Mouse (Mus musculus): ENCODE measurements around the gene Ankle1. TPM values are rescaled to one million over a fixed set of nuclear protein-coding genes. Genes with fewer than 3 reads are reported as not detected.

Gene Ankle1
- polyA plus RNA-seq, 1 experiment, result 6.3 TPM

DNA sequence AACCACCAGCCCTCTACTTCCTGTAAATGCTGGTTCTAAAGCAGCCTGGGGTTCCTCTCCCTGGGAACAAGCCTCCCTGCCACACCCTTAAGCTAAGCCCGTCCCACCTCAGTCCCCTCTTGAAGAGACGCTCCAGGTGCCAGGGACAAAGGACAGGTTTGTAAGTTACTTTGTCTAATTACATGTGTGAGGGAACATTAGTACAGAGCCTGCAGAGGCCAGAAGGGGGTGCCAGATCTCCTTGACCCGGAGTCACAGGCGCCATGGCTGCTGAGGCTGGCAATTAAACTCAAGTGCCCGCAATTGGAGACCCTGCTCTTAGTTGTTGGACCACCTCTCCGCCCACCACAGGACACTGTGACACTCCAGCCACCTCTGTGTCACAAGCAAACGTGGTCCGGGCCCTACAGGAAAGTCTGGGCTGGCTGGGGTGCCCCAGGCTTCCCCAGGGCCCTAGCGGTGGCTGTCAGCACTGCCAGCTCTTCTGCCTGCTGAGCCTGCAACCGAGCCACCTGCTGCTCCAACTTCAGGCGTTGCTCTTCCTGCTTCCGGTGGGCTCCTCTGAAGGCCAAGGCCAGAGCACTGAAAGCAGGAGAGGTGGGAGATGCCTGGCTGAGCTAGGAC is 20.5 kb upstream of the Ankle1 start:
- peaks cover 13% of the 10 kb centered on the region for H3K79me2 ChIP-seq (ENCODE audit: control insufficient read depth, insufficient read depth)
- TF ChIP-seq MAX (IDR thresholded peaks at IDR 0.05) (no peak), CTCF (IDR thresholded peaks at IDR 0.05; ENCODE audit: control insufficient read depth, insufficient read depth, insufficient read length) (no peak), MYOD1 (IDR thresholded peaks at IDR 0.05; ENCODE audit: control insufficient read depth, insufficient read length, low read depth) (no peak), MYOG (IDR thresholded peaks at IDR 0.05; ENCODE audit: control insufficient read depth, extremely low read depth, insufficient read length) (no peak), CEBPB (IDR thresholded peaks at IDR 0.05; ENCODE audit: low read depth) (no peak), USF1 (IDR thresholded peaks at IDR 0.05; ENCODE audit: low read depth) (no peak)
- no peak overlapping the region for H3ac ChIP-seq (ENCODE audit: control insufficient read depth, insufficient read length, low read depth)
- no peak overlapping the region for H3K4me3 ChIP-seq (ENCODE audit: insufficient read depth, poor library complexity, severe bottlenecking)
- H3K79me3 ChIP-seq (ENCODE audit: low read depth), result peaks cover 6% of the 10 kb centered on the region
- no peaks in the 10 kb centered on the region for H3K36me3 ChIP-seq (ENCODE audit: control insufficient read depth, insufficient read depth)
- H3K27me3 ChIP-seq (ENCODE audit: control insufficient read depth, insufficient read depth, insufficient read length), result no peaks in the 10 kb centered on the region

DNA sequence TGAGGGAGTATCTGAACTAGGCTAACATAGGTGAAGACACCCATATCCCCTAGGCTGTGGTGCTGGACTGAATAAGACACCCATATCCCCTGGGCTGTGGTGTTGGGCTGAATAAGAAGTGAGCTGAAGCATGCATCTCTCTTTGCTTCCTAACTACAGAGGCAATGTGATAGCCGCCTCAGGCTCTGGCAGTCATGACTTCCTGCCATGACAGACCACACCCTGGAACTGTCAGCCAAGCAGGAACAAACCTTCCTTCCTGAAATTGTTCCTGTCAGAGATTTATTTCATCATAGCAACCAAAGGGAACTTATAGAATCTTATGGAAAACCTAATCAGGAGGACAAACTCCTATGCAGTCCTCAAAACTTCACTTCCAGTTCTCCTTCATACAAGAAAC is 17.5 kb upstream of the Ankle1 start:
- no peak overlapping the region for H3ac ChIP-seq (ENCODE audit: control insufficient read depth, insufficient read length, low read depth)
- H3K27me3 ChIP-seq (ENCODE audit: control insufficient read depth, insufficient read depth, insufficient read length), result no peaks in the 10 kb centered on the region
- no peaks in the 10 kb centered on the region for H3K79me2 ChIP-seq (ENCODE audit: control insufficient read depth, insufficient read depth)
- H3K79me3 ChIP-seq (ENCODE audit: low read depth), result no peaks in the 10 kb centered on the region
- H3K4me3 ChIP-seq (ENCODE audit: insufficient read depth, poor library complexity, severe bottlenecking), result no peak overlapping the region
- no peaks in the 10 kb centered on the region for H3K36me3 ChIP-seq (ENCODE audit: control insufficient read depth, insufficient read depth)
- TF ChIP-seq MYOD1 (IDR thresholded peaks at IDR 0.05; ENCODE audit: control insufficient read depth, insufficient read length, low read depth) (no peak), FOSL1 (IDR thresholded peaks at IDR 0.05; ENCODE audit: insufficient read depth, low read length, poor library complexity, severe bottlenecking) (no peak), MYOG (IDR thresholded peaks at IDR 0.05; ENCODE audit: control insufficient read depth, extremely low read depth, insufficient read length) (no peak), USF1 (IDR thresholded peaks at IDR 0.05; ENCODE audit: low read depth) (no peak), CEBPB (IDR thresholded peaks at IDR 0.05; ENCODE audit: low read depth) (no peak), CTCF (IDR thresholded peaks at IDR 0.05; ENCODE audit: control insufficient read depth, insufficient read depth, insufficient read length) (no peak)

DNA sequence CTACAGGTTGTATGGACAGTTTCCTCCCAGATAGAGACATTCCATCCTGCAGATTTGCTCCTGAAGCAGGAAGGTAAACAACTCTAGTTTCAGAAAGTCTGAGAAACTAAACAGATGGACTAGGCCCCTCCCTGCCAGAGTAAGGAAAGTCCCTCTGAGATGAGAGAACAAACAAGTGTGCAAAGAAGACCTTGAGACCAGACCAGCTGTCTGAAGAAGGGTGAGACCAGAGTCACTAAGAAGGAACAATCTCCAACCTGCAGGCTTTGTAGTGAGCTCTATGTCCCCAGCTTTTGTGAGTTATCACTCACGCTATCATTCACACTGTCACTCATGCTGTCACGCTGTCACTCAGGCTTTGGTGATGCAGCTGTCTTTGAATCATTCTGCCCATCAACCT is 14.1 kb upstream of the Ankle1 start:
- Histone ChIP-seq H3K4me3 (ENCODE audit: insufficient read depth, poor library complexity, severe bottlenecking) (no peak overlapping the region), H3K79me3 (ENCODE audit: low read depth) (no peaks in the 10 kb centered on the region), H3ac (ENCODE audit: control insufficient read depth, insufficient read length, low read depth) (no peak overlapping the region), H3K27me3 (ENCODE audit: control insufficient read depth, insufficient read depth, insufficient read length) (no peaks in the 10 kb centered on the region), H3K36me3 (ENCODE audit: control insufficient read depth, insufficient read depth) (no peaks in the 10 kb centered on the region), H3K79me2 (ENCODE audit: control insufficient read depth, insufficient read depth) (no peaks in the 10 kb centered on the region)
- TF ChIP-seq FOSL1 (IDR thresholded peaks at IDR 0.05; ENCODE audit: insufficient read depth, low read length, poor library complexity, severe bottlenecking), result no peak
- no peak for TF ChIP-seq MYOD1 (IDR thresholded peaks at IDR 0.05; ENCODE audit: control insufficient read depth, insufficient read length, low read depth)

DNA sequence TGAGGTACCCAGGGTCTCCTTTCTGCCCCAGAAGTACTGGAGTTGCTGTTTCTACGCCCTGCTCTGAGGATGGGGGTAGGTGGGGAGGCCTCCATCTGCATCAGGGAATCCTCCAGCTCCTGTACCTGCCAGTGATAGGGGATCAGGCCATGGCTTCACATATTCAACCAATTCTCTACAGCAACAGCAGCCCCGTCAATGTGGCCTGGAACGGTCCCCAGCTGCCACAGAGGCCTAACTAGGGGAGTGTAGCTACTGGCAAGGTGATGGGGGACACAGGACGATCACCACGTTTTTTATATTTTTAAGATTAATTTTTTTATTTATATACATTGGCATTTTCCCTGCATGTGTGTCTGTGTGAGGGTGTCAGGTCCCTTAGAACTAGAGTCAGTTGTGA is 13.4 kb upstream of the Ankle1 start:
- Histone ChIP-seq H3K4me3 (ENCODE audit: insufficient read depth, poor library complexity, severe bottlenecking) (no peak overlapping the region), H3K27me3 (ENCODE audit: control insufficient read depth, insufficient read depth, insufficient read length) (no peaks in the 10 kb centered on the region), H3ac (ENCODE audit: control insufficient read depth, insufficient read length, low read depth) (no peak overlapping the region), H3K79me3 (ENCODE audit: low read depth) (peaks cover 2% of the 10 kb centered on the region), H3K36me3 (ENCODE audit: control insufficient read depth, insufficient read depth) (no peaks in the 10 kb centered on the region), H3K79me2 (ENCODE audit: control insufficient read depth, insufficient read depth) (peaks cover 6% of the 10 kb centered on the region)
- no peak for TF ChIP-seq CTCF (IDR thresholded peaks at IDR 0.05; ENCODE audit: control insufficient read depth, insufficient read depth, insufficient read length)
- TF ChIP-seq FOSL1 (IDR thresholded peaks at IDR 0.05; ENCODE audit: insufficient read depth, low read length, poor library complexity, severe bottlenecking), result no peak
- TF ChIP-seq MYOG (IDR thresholded peaks at IDR 0.05; ENCODE audit: control insufficient read depth, extremely low read depth, insufficient read length), result no peak
- no peak for TF ChIP-seq CEBPB (IDR thresholded peaks at IDR 0.05; ENCODE audit: low read depth)
- TF ChIP-seq MAX (IDR thresholded peaks at IDR 0.05), result no peak
- TF ChIP-seq MYOD1 (IDR thresholded peaks at IDR 0.05; ENCODE audit: control insufficient read depth, insufficient read length, low read depth), result no peak
- no peak for TF ChIP-seq USF1 (IDR thresholded peaks at IDR 0.05; ENCODE audit: low read depth)

DNA sequence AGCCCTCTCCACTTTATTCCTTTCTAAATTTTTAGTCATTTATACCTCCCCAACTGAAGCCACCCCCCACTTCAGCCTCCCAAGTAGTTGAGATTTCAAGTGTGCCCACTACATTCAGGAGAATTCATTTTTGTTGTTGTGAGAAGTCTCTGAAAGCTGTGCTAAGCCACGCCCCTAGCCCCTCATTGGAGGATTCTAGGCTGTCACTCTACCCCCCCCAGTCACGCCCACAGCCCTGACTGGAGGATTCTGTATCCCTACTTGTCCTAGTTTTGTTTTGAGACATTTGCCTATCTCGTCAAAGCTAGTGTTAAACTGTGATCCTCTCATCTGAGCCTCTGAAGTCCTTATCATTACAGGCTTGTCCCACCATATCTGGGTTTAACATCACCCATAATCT is 12.9 kb upstream of the Ankle1 start:
- Histone ChIP-seq H3K79me2 (ENCODE audit: control insufficient read depth, insufficient read depth) (peaks cover 11% of the 10 kb centered on the region), H3K36me3 (ENCODE audit: control insufficient read depth, insufficient read depth) (no peaks in the 10 kb centered on the region), H3K79me3 (ENCODE audit: low read depth) (peaks cover 5% of the 10 kb centered on the region), H3ac (ENCODE audit: control insufficient read depth, insufficient read length, low read depth) (no peak overlapping the region), H3K27me3 (ENCODE audit: control insufficient read depth, insufficient read depth, insufficient read length) (no peaks in the 10 kb centered on the region), H3K4me3 (ENCODE audit: insufficient read depth, poor library complexity, severe bottlenecking) (no peak overlapping the region)
- no peak for TF ChIP-seq CTCF (IDR thresholded peaks at IDR 0.05; ENCODE audit: control insufficient read depth, insufficient read depth, insufficient read length)
- TF ChIP-seq MAX (IDR thresholded peaks at IDR 0.05), result no peak
- TF ChIP-seq USF1 (IDR thresholded peaks at IDR 0.05; ENCODE audit: low read depth), result no peak
- no peak for TF ChIP-seq FOSL1 (IDR thresholded peaks at IDR 0.05; ENCODE audit: insufficient read depth, low read length, poor library complexity, severe bottlenecking)
- no peak for TF ChIP-seq MYOD1 (IDR thresholded peaks at IDR 0.05; ENCODE audit: control insufficient read depth, insufficient read length, low read depth)
- no peak for TF ChIP-seq CEBPB (IDR thresholded peaks at IDR 0.05; ENCODE audit: low read depth)
- no peak for TF ChIP-seq MYOG (IDR thresholded peaks at IDR 0.05; ENCODE audit: control insufficient read depth, extremely low read depth, insufficient read length)

DNA sequence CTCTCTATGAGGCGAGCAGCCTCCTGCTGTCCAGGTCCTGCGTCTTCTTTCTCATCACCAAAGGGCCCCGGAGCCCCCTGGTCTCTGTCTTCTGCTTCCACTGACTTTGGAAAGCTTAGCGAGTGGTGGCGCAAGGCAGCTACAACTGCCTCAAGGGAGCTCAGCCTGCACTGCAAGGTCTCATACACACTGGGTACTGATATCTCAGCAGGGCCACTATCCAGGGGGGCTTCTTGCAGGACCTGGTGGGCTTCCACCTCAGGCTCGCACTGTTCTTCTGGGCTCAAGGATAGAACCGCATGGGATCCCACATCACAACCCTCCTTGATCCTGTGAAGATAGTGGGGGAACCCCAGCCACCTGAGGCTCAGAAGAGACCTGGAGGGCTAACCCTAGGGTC is 11.3 kb upstream of the Ankle1 start:
- no peaks in the 10 kb centered on the region for H3K27me3 ChIP-seq (ENCODE audit: control insufficient read depth, insufficient read depth, insufficient read length)
- peaks cover 11% of the 10 kb centered on the region for H3K36me3 ChIP-seq (ENCODE audit: control insufficient read depth, insufficient read depth)
- no peak for TF ChIP-seq FOSL1 (IDR thresholded peaks at IDR 0.05; ENCODE audit: insufficient read depth, low read length, poor library complexity, severe bottlenecking)
- no peak for TF ChIP-seq CTCF (IDR thresholded peaks at IDR 0.05; ENCODE audit: control insufficient read depth, insufficient read depth, insufficient read length)
- no peak for TF ChIP-seq USF1 (IDR thresholded peaks at IDR 0.05; ENCODE audit: low read depth)
- TF ChIP-seq MAX (IDR thresholded peaks at IDR 0.05), result no peak
- no peak for TF ChIP-seq CEBPB (IDR thresholded peaks at IDR 0.05; ENCODE audit: low read depth)
- no peak for TF ChIP-seq MYOG (IDR thresholded peaks at IDR 0.05; ENCODE audit: control insufficient read depth, extremely low read depth, insufficient read length)
- no peak for TF ChIP-seq MYOD1 (IDR thresholded peaks at IDR 0.05; ENCODE audit: control insufficient read depth, insufficient read length, low read depth)
- H3K79me3 ChIP-seq (ENCODE audit: low read depth), result peaks cover 5% of the 10 kb centered on the region
- peaks cover 17% of the 10 kb centered on the region for H3K79me2 ChIP-seq (ENCODE audit: control insufficient read depth, insufficient read depth)
- no peak overlapping the region for H3ac ChIP-seq (ENCODE audit: control insufficient read depth, insufficient read length, low read depth)
- no peak overlapping the region for H3K4me3 ChIP-seq (ENCODE audit: insufficient read depth, poor library complexity, severe bottlenecking)
